Mouse (Mus musculus) bone marrow, adult 2 months (tissue): ENCODE measurements around the gene Chdh.

Experiments
- CTCF ChIP-seq: fragments of 200-500 bp; IDR thresholded peaks from 2 replicates; pipeline ENCODE4 v1.5.1; 2011; ENCODE audit warnings: low read length, control low read depth; ENCODE audit not compliant: control insufficient read depth, insufficient read depth
- POLR2A ChIP-seq: fragments of 200-500 bp; IDR thresholded peaks from 2 replicates; pipeline ENCODE4 v1.6.1; 2011; ENCODE audit warnings: low read depth, mild to moderate bottlenecking, control low read depth, low read length, borderline replicate concordance; ENCODE audit not compliant: control insufficient read depth

DNA sequence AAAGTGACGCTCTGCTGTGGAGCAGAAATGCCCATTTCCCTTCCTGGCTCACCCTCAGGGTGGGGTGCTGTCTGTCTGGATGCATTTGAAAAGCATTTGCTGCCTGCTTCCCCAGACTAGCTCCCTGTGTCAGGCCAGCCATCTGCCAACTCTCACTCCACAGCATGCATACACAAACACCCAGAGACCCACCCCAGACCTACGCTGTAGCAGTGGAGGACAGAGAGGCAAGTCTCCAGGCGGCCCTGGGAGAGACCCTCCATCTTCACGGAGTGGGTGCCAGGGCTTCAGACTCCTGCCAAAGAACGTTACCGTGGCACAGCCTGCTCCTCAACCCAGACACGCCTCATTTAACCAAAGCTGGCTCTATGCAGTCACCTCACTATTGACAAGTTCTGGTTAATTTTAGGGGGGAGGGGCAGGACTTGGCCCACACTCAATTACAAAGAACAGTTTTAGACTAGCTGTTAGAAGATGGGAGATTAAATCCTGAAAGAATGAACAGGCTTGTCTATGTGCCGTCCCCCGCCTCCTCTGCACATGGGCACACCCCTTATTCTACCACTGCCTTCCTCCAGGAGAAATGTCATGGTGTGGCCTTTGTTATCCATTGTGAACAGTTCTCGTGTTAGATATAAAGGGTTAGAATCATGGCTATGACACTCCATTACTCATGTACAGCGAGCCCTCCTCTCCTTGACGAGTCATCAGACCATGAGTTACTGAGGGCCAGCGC lies 47.4 kb downstream of the Chdh start:
- TF ChIP-seq POLR2A (no peak), CTCF (no peak)
